Mouse (Mus musculus) neural tube, embryonic 15.5 days (tissue): ENCODE measurements around the gene Slfn14. TPM values are rescaled to one million over a fixed set of nuclear protein-coding genes. Genes with fewer than 3 reads are reported as not detected.
A peak's percentile ranks its signal among the peaks of the same experiment; 100 is the strongest.
"Not testable (repeated sequence)": the region's sequence is repeated elsewhere in the genome, so short reads cannot be mapped to it uniquely, and the experiment has no call there.

Experiments
- ATAC-seq: fragments of 200-750 bp; cut with Nextera tagmentation; 2 replicates; pipeline ENCODE4 v1.8.0; 2017; ENCODE audit warnings: mild to moderate bottlenecking, moderate TSS enrichment, moderate library complexity; ENCODE audit not compliant: low FRiP score
- H3K27ac ChIP-seq: fragments of 300-500 bp; sonication (generic); replicated peaks from 2 replicates; pipeline ENCODE4 v1.5.1; 2015; ENCODE audit warnings: mild to moderate bottlenecking, inconsistent platforms
- H3K27me3 ChIP-seq: fragments of 300-500 bp; sonication (generic); replicated peaks from 2 replicates; pipeline ENCODE4 v1.6.1; 2015; ENCODE audit warnings: inconsistent platforms
- H3K36me3 ChIP-seq: fragments of 300-500 bp; sonication (generic); 2 replicates; pipeline ENCODE4 v1.6.1; 2015; ENCODE audit warnings: inconsistent platforms
- H3K4me1 ChIP-seq: fragments of 300-500 bp; sonication (generic); 2 replicates; pipeline ENCODE4 v1.6.1; 2015; ENCODE audit warnings: inconsistent platforms
- H3K4me2 ChIP-seq: fragments of 300-500 bp; sonication (generic); 2 replicates; pipeline ENCODE4 v1.6.1; 2015; ENCODE audit warnings: inconsistent platforms, mild to moderate bottlenecking, moderate library complexity
- H3K4me3 ChIP-seq: fragments of 300-500 bp; sonication (generic); replicated peaks from 2 replicates; pipeline ENCODE4 v1.5.1; 2015; ENCODE audit warnings: mild to moderate bottlenecking, inconsistent platforms
- H3K9ac ChIP-seq: fragments of 300-500 bp; sonication (generic); replicated peaks from 2 replicates; pipeline ENCODE4 v1.6.1; 2015; ENCODE audit warnings: mild to moderate bottlenecking, inconsistent platforms
- H3K9me3 ChIP-seq: fragments of 300-500 bp; sonication (generic); replicated peaks from 2 replicates; pipeline ENCODE4 v1.6.1; 2016; ENCODE audit warnings: inconsistent platforms
- WGBS: fragments of 180-500 bp; shearing (Covaris S2); methylation state at CpG from one replicate; pipeline ENCODE4 v1.1.7; 2015; ENCODE audit warnings: mixed read lengths; 5-methylcytosine and 5-hydroxymethylcytosine counted together
- polyA plus RNA-seq: library from polyadenylated mRNA; unstranded; fragments of >200 nt; fragmentation: Nextera tagmentation; extraction: Ambion mirVana; gene quantifications from 2 replicates; pipeline ENCODE4 v1.2.1, GENCODE M21; 2015

Slfn14 gene
- 0.09 TPM in 1 of 2 replicates, not detected in the other for polyA plus RNA-seq

GRCm38 (mm10) chr11:83286566-83286965 lies at the start of gene Slfn14:
Gene Slfn14, minus strand, starts transcription at chr11:83286726.
- whole genome bisulfite sequencing = 77% methylated on average over 1 of the region's 1 CpGs
- Histone ChIP-seq H3K36me3 (no peaks in the 10 kb centered on the region), H3K9ac (no peak within 1 kb of the TSS)

DNA sequence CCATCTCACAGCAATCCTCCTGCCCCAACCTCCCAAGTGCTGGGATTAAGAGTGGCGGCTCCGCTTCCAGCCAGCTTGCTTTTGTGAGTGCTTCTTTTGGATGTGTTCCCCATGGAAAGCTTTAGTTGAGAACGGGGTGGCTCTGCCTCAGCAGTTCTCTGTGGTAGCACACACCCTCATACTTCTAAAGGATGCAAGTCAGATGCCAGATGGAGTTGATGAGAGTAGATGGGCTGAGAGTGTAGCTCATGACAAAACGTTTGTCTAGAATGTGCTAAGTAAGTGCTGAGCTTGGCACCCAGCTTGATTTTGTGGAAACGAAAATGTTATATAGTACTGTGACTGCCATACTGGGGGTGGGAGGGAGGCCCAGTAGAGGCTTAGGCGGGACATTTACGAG lies 49.3 kb upstream of the Slfn14 start:
- H3K4me3 ChIP-seq = no peak overlapping the region
- peaks cover 62% of the 10 kb centered on the region for H3K36me3 ChIP-seq
- no peak overlapping the region for H3K27ac ChIP-seq
- H3K9ac ChIP-seq = no peak overlapping the region
- no peaks in the 10 kb centered on the region for H3K9me3 ChIP-seq
- H3K4me1 ChIP-seq = no peaks in the 10 kb centered on the region
- ATAC-seq = no peak
- WGBS = 92% methylated on average over 7 of the region's 7 CpGs
- no peaks in the 10 kb centered on the region for H3K27me3 ChIP-seq
- H3K4me2 ChIP-seq = no peak overlapping the region

More at GRCm38 (mm10) chr11:83286566-83286965, at the start of gene Slfn14:
- Histone ChIP-seq H3K27ac (no peak within 1 kb of the TSS), H3K4me1 (peaks cover 8% of the 10 kb centered on the region), H3K9me3 (no peaks in the 10 kb centered on the region), H3K4me3 (no peak within 1 kb of the TSS), H3K4me2 (no peak within 1 kb of the TSS), H3K27me3 (no peaks in the 10 kb centered on the region)
- no peak for ATAC-seq

DNA sequence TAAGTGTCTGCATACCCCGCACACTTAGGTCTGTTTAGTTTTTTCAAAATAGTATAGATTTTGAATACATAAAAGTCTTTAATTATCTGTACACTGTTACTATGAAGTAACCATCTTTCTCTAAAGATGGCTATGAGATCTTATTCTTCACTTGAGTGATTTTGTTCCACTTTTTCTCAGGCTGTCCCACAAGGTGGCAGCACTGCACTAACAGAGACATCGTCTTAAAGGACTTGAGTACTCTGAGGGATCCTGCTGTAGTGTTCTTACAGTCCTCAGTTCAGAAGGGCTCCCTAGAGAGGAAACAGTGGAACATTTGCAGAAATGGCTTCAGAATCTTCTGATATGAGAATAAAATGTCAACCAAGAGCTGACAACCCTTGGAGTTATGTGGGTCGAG lies 40.9 kb upstream of the Slfn14 start:
- Histone ChIP-seq H3K9ac (no peak overlapping the region), H3K27me3 (no peaks in the 10 kb centered on the region), H3K9me3 (no peaks in the 10 kb centered on the region), H3K4me3 (no peak overlapping the region), H3K27ac (no peak overlapping the region), H3K36me3 (peaks cover 63% of the 10 kb centered on the region), H3K4me1 (no peaks in the 10 kb centered on the region), H3K4me2 (no peak overlapping the region)
- no peak for ATAC-seq
- WGBS = 58% methylated on average over 3 of the region's 3 CpGs

GRCm38 (mm10) chr11:83326692-83327091 lies 40.2 kb upstream of the Slfn14 start:
- H3K27ac ChIP-seq, H3K9ac ChIP-seq, H3K4me3 ChIP-seq, H3K4me2 ChIP-seq, H3K27me3 ChIP-seq, ATAC-seq, H3K4me1 ChIP-seq, H3K9me3 ChIP-seq: not testable (repeated sequence)
- H3K36me3 ChIP-seq = peaks cover 70% of the 10 kb centered on the region
- 93% methylated on average over 3 of the region's 3 CpGs for WGBS

DNA sequence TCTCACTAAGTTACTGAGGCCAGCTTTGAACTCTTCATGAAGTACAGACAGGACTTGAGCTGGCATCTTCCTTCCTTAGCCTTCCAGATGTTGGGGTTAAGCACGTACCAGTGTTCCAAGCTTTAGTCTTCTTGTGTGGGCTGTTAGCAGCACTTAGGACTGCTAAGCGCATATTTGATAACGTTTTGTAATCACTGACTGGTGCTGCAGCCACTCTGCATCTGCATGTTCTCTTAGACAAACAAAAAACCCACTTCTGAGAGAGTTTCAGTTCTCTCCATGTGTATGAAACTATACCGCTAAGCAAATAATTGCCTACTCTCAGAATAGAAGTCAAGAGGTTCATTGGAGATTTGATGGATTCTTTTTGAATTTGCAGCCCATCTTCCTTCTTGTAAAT lies 32.5 kb upstream of the Slfn14 start:
- WGBS = 94% methylated on average over 4 of the region's 4 CpGs
- no peak overlapping the region for H3K4me2 ChIP-seq
- H3K4me3 ChIP-seq = no peak overlapping the region
- H3K9ac ChIP-seq = no peak overlapping the region
- peaks cover 69% of the 10 kb centered on the region for H3K36me3 ChIP-seq
- ATAC-seq = no peak
- no peaks in the 10 kb centered on the region for H3K27me3 ChIP-seq
- no peaks in the 10 kb centered on the region for H3K9me3 ChIP-seq
- no peaks in the 10 kb centered on the region for H3K4me1 ChIP-seq
- no peak overlapping the region for H3K27ac ChIP-seq

GRCm38 (mm10) chr11:83312471-83312870 lies 25.9 kb upstream of the Slfn14 start:
- no peak overlapping the region for H3K4me2 ChIP-seq
- no peaks in the 10 kb centered on the region for H3K9me3 ChIP-seq
- H3K4me3 ChIP-seq = no peak overlapping the region
- no peak overlapping the region for H3K9ac ChIP-seq
- H3K36me3 ChIP-seq = peaks cover 34% of the 10 kb centered on the region
- 73% methylated on average over 5 of the region's 5 CpGs for WGBS
- no peak for ATAC-seq
- no peaks in the 10 kb centered on the region for H3K27me3 ChIP-seq
- H3K4me1 ChIP-seq = 0 out of 2 replicates have a peak, but pooled peaks cover 2% of the 10 kb centered on the region
- H3K27ac ChIP-seq = no peak overlapping the region

- Histone ChIP-seq H3K9me3 (no peaks in the 10 kb centered on the region), H3K4me2 (no peak overlapping the region), H3K4me3 (no peak overlapping the region), H3K4me1 (peaks cover 39% of the 10 kb centered on the region), H3K9ac (no peak overlapping the region), H3K27ac (no peak overlapping the region), H3K36me3 (peaks cover 12% of the 10 kb centered on the region), H3K27me3 (no peaks in the 10 kb centered on the region)
- no peak for ATAC-seq
- 85% methylated on average over 4 of the region's 4 CpGs for WGBS
These were observed 20.3 kb upstream of the Slfn14 start for GRCm38 (mm10) chr11:83306700-83307253.

DNA sequence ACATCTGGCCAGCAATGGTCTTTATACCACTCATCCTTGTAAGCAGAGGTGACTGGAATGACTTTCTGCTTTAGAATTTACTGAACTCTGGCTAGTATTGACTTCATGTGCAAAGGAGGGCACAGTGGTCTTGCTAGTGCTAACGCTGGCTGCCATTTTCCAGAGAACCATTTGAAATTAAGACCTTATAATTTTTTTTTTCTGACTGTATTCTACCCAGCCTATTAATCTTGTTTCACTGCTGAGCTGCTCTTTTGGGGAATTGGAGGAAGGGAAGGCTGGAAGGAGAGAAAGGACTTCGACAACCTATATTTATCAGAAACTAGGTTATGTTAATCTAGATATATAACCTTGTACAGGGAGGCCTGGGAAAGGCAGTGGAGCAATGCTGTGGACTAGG lies 18.0 kb upstream of the Slfn14 start:
- no peak for ATAC-seq
- Histone ChIP-seq H3K27me3 (no peaks in the 10 kb centered on the region), H3K27ac (no peak overlapping the region), H3K4me2 (peak overlapping the region; percentile 74), H3K9ac (0 out of 2 replicates have a peak overlapping the region, but pooled peaks have one; percentile 8), H3K4me3 (no peak overlapping the region), H3K4me1 (peaks cover 45% of the 10 kb centered on the region), H3K9me3 (no peaks in the 10 kb centered on the region), H3K36me3 (peaks cover 4% of the 10 kb centered on the region; the same call in 1 of the 2 replicates)
- 89% methylated on average over 2 of the region's 2 CpGs for WGBS

GRCm38 (mm10) chr11:83303751-83304150 lies 17.2 kb upstream of the Slfn14 start:
- ATAC-seq = no peak
- peaks cover 45% of the 10 kb centered on the region for H3K4me1 ChIP-seq

DNA sequence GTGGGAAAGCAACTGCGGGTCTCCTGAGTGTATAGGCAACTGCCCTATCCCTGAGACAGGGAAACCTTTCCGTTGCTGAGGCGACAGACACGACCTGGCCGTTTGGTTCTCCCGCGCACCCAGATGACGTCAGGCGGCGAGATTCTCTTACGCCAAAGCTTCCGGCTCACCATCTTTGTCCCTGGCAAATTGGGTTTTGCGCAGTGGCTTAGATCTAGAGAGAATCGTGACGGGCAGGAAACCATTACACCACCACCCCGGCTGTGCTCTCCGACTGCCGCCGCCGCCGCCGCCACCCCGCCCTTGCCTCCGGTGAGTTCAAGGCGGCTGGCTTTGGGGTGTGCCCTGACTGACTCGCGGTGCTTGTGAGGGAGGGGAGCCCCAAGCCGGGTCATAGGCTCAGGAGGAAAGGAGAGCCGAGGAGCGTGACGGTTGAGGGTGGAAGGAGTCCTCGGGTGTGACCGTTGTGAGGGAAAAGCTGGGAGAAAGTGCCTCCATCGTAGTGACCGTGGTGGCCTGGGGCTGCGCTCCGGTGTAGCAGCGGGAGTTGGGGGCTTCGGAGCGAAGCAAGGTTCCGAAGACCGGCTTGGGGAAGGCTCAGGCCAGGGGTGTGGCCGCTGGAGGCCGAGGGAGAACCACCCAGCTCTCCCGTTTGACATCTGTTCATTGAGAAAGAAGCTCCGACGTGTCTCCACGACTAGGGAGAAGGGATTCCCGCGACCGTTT lies 16.2 kb upstream of the Slfn14 start, which contains the start of gene Pex12:
Gene Pex12, minus strand, starts transcription at position 61 of the 726 bp plus-strand sequence.
- H3K4me1 ChIP-seq = peaks cover 51% of the 10 kb centered on the region
- peak within 1 kb of the TSS; percentile 63 for H3K4me3 ChIP-seq
- H3K9me3 ChIP-seq = no peaks in the 10 kb centered on the region
- ATAC-seq = peak; percentile 79
- H3K27me3 ChIP-seq = no peaks in the 10 kb centered on the region
- peak within 1 kb of the TSS; percentile 98 for H3K27ac ChIP-seq
- H3K36me3 ChIP-seq = no peaks in the 10 kb centered on the region
- H3K9ac ChIP-seq = peak within 1 kb of the TSS; percentile 91
- H3K4me2 ChIP-seq = peak within 1 kb of the TSS; percentile 74
- WGBS = under 1% methylated on average over 51 of the region's 51 CpGs

More at GRCm38 (mm10) chr11:83303751-83304150, 17.2 kb upstream of the Slfn14 start:
- H3K27me3 ChIP-seq = no peaks in the 10 kb centered on the region
- no peak overlapping the region for H3K27ac ChIP-seq
- peak overlapping the region; percentile 63 for H3K4me3 ChIP-seq
- WGBS = 53% methylated on average over 5 of the region's 5 CpGs
- no peaks in the 10 kb centered on the region for H3K9me3 ChIP-seq
- H3K36me3 ChIP-seq = peaks cover 4% of the 10 kb centered on the region; the same call in 1 of the 2 replicates
- peak overlapping the region; percentile 74 for H3K4me2 ChIP-seq
- H3K9ac ChIP-seq = peak overlapping the region; percentile 91; the same call in 1 of the 2 replicates

GRCm38 (mm10) chr11:83302124-83302523 lies 15.6 kb upstream of the Slfn14 start:
- Histone ChIP-seq H3K4me2 (peak overlapping the region; percentile 74), H3K9me3 (no peaks in the 10 kb centered on the region), H3K9ac (peak overlapping the region; percentile 91), H3K27ac (peak overlapping the region; percentile 98), H3K36me3 (no peaks in the 10 kb centered on the region), H3K4me3 (peak overlapping the region; percentile 63), H3K4me1 (peaks cover 56% of the 10 kb centered on the region), H3K27me3 (no peaks in the 10 kb centered on the region)
- ATAC-seq = no peak
- WGBS = 8% methylated on average over 10 of the region's 10 CpGs

DNA sequence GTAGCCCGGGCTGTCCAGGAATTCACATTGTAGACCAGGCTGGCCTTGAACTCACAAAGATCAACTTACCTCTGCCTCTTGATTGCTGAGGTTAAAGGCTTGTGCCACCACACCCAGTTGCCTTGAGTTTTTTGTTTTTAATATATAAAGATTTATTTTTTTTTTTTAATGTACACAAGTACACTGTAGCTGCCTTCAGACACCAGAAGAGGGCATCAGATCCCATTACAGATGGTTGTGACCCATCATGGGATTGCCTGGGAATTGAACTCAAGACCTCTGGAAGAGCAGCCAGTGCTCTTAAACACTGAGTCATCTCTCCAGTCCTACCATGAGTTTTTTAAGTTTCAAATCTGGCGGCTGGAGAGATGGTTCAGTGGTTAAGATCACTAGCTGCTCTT lies 14.9 kb upstream of the Slfn14 start:
- ATAC-seq = no peak
- no peaks in the 10 kb centered on the region for H3K27me3 ChIP-seq
- H3K9ac ChIP-seq = no peak overlapping the region
- H3K36me3 ChIP-seq = peaks cover 1% of the 10 kb centered on the region
- H3K4me1 ChIP-seq = peaks cover 57% of the 10 kb centered on the region
- 0 out of 2 replicates have a peak overlapping the region, but pooled peaks have one; percentile 63 for H3K4me3 ChIP-seq
- no peaks in the 10 kb centered on the region for H3K9me3 ChIP-seq
- no peak overlapping the region for H3K27ac ChIP-seq
- H3K4me2 ChIP-seq = peak overlapping the region; percentile 74
- 71% methylated on average over 2 of the region's 2 CpGs for WGBS
